Mouse (Mus musculus): ENCODE data around the gene Rgs6.

Gene Rgs6

DNA sequence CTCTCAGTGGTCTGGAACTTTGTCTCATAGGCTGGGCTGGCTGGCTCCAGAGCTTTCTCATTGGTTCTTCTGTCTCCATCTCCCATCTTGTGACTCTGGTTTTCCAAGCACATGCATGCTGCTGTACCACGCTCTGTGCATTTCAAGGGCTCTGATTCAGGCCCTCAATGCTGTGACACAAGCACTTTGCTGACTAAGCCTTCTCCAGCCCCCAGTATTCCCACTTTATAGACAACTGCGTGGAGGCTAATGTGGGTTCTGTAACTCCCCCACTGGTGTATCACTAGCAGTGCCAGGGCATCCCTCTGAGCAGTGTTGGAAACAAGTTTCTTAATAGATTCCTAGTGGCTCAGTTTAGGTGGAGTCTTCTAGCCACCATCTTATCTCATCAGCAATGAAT, 174.0 kb downstream of the Rgs6 start:
- no peak for DNase-seq

DNA sequence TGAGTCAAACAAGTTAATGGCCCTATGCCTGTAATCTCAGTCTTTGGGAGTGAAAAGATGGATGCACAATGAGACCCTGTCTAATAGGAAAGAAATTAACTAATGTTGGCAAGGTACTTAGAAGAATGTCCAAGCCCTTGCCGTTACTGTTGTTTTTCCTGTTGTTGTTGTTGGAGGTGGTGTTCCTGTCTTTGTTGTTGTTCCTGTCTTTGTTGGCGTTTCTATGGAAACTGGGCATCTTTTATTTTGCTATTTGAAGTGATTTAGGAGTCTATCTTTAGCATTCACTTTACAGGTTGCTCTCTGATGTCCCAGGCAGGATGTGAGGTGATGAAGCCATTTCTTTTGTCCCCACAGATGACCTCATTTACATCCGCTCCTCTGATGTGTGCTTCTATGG, 180.6 kb downstream of the Rgs6 start:
- DNase-seq: no peak

DNA sequence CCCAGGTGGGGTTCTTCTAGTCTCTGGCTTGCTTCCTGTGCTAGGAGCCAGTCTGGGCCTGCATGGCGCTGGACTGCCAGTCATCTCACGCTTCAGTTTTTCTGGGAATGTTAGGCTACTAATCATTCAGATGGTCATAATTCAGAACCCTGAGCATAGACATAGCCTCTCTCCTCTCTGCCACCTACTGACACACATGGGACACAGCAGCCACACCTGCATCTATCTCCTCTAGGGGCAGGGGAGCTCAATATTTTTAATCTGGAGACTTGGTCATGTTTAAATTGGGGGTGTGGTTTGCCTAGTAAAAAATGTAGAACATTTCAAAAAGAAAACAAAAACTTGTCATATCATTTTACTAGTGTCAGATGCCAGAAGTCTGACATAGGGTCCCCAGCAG, 184.1 kb downstream of the Rgs6 start:
- no peak for DNase-seq

DNA sequence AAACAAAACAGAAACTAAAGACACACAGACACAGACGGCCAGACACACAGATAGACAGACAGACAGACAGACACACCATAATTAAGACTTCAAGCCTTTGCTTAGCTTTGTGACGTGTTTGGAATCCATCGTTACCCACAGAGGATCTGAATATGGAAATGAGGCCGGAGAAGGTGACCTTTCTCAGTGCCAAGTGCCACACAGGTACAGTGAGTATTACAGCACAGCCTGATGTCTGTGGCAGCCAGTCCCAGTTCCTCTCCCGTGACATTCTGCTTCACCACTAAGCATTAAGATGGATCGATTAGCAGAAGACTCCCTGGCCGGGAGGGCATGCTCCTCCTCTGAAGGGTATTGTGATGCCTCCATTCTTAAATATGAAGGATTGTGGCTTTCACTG, 186.5 kb downstream of the Rgs6 start:
- DNase-seq: no peak

GRCm38 (mm10) chr12:82776686-82777085, 188.6 kb downstream of the Rgs6 start:
- no peak for DNase-seq

DNA sequence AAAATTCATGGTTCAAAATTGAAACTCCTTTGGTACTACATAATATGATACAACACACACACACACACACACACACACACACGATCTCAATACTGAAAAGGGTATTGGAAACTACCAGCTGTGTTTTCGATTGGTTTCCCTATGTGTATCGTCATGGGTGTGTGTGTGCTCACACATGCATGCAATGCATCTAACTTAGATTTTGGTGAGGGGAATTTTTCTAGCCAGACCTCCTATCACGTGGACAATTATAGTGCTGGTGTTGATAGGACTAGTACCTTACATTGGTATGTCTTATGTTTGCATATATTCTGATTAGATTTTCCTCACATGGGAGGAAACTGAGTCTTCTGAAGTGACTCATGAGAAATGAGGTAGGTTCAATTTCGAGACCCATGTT, 192.8 kb downstream of the Rgs6 start:
- DNase-seq: no peak

DNA sequence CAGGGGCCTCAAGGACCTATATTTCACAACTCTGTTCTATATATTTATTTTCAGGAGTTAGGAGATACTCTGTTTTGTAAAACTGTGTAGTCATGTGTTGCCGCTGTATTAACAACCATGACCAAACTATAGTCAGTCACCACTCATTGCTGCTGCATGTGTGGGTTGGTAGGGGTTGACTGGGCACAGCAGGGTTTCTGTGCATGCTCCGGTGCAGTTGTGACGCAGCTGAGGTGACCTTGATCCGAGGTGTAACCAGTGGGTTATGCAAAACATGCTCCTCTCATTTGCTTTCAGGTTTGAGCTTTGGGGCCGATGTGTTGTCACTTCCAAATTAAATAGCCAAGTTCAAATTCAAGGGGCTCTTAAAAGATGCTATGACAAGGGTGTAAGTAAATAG, 193.3 kb downstream of the Rgs6 start:
- DNase-seq: no peak

DNA sequence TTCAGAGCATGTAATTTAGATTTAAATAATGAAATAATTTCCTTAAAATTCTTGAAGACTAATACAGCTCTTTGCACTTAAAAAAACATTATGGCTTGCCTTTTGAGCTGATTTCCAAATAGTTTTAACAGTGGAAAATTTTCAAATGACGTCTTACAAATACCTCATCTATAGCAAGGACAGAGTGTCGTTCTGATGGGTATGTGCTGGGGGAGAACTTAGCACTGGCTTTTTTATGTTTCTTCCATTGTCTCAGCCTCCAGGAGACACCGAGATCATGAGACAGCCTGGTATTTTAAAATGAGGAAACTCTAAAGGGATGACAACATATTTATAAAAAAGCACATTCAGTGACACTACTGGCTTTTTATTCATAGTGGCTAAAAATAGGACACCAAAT, 204.0 kb downstream of the Rgs6 start:
- no peak for DNase-seq

DNA sequence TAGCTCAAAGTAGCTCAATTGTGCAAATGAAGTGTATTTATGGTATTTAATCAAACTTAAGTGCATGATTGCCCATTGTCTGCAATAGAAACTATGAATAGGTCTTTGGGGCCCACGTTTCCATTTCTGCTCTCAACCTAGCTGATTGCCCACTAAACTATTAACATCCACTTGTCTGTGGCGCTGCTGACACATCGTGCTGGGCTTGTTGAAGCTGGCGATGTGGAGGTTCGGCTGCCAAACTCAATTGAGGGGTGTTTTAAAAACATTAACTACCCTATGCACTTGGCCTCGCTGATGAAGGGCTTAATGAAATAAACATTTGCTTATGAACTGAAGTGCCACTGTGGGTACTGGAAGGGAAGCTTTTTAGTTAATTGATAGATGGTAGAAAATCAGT, 211.8 kb downstream of the Rgs6 start:
- no peak for DNase-seq

DNA sequence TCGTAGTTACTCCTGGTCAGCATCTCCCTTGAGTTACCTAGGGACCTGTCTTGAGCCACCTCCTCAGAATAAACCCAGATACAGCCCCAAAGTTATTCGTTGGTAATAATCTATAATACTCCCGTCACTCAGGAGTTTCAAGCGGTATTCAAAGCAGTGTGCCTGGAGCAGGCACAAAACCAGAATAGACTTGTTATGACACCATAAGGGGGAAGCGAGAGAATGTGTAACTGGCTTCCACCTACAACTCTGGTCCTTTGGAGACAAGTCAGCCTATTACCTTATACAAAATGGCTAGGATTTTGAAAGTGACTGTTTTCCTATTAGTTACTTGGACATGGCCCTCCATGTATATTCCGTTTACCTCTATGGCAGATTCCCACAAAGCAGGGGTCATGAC, 213.6 kb downstream of the Rgs6 start:
- DNase-seq: no peak

DNA sequence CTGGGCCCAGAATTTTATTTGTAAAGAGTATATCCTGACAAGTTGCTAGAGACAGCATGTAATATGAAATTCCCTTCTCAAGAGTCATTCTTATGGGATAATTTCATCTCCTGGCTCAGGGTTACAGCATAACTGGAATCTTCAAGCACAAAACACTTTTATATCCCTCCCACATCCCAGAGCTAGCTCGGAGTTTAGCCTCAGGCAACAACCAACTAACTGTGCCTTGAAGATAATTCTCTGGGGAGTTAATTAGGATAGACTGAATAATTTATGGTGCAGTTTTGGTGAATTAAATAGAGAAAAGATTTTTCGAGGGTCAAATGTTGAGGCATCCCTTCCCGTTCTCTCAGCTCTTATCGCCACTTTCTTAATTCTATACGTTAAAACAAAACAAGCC, 214.6 kb downstream of the Rgs6 start:
- no peak for DNase-seq

DNA sequence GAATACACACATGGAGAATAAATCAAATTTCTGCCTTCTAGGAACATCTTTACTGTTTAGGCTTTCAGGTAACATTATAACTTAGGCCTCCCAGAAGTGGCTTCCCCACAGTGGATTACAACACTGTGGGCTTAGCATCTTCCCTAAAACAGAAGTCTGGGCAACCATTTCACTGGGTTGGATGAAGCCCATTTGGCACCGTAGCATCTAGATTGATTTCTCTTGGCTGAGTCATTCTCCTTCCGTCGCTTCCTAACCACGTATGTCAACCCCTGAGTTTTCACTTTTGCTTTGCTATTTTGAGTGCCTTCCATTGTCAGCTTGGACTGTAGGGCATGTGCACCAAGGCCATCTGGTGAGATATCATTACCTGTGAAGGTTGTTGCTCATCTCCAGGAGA, 217.1 kb downstream of the Rgs6 start:
- no peak for DNase-seq

DNA sequence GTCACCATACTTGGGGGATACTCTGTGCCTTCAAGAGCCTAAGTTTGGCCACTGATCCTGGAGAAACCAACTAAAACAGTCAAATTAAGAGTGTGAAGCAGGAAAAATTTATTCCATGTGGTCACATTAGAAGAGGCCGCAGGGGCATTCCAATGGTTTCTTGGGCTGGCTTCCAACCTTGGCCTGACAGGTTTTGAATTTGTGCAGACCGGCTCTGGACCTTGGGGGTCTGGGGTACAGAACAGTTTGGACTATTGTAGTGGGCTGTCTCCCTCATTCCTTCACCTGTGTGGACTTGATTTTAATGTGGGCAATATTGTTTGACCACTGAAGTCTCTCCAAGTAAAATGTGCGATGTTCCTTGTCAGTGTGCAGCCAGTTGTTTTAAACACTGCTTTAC, 222.5 kb downstream of the Rgs6 start:
- no peak for DNase-seq

DNA sequence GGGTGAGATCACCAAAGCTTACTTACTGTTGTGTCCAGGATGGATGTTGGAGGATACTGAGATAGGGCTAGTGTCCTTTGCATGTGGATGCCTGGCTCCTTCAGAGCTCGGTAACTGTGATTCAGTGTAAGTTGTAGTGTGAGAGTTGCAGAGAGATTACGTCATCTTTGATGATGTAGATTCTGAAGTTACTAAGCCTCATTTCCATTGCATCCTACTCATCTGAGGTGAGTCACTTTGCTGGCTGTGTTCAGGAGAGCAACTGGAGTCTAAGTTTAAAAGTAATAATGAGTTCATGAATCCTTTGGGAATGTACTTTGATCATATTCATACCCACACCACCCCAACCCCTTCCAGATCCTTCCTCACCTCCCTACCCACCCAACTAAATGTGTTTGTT, 227.9 kb downstream of the Rgs6 start:
- DNase-seq: no peak

DNA sequence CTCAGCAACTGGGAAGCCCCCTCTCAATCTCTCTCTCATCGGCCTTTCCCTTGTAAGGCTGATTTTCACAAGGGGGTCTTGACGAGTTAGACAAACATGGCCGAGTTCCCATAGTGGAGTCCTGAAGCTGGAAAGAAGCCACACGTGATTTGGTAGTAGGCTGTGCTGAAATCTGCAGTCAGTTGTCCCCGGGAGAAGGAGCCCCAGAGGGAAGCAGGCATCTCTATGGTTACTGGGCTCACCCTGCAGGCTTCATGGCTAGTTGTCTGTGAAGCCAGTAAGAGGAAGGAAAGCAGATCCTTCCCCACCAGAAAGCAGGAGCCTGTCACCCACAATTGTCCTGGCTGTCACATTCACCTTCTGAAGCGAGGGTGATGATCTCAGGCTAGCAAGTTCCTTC, 231.2 kb downstream of the Rgs6 start:
- DNase-seq: no peak

- DNase-seq: no peak
Observed at GRCm38 (mm10) chr12:82819991-82820390, 231.9 kb downstream of the Rgs6 start.

- DNase-seq: no peak
Observed at GRCm38 (mm10) chr12:82822821-82823620, 234.9 kb downstream of the Rgs6 start.

GRCm38 (mm10) chr12:82830333-82830732, 242.2 kb downstream of the Rgs6 start:
- no peak for DNase-seq

GRCm38 (mm10) chr12:82838544-82838943, 250.5 kb downstream of the Rgs6 start:
- no peak for DNase-seq

GRCm38 (mm10) chr12:82841566-82841965, 253.5 kb downstream of the Rgs6 start:
- no peak for DNase-seq

GRCm38 (mm10) chr12:82848304-82848872, 260.3 kb downstream of the Rgs6 start:
- DNase-seq: no peak

GRCm38 (mm10) chr12:82854902-82855301, 266.8 kb downstream of the Rgs6 start:
- no peak for DNase-seq

- DNase-seq: no peak
Observed at GRCm38 (mm10) chr12:82855333-82856107, 267.4 kb downstream of the Rgs6 start.

DNA sequence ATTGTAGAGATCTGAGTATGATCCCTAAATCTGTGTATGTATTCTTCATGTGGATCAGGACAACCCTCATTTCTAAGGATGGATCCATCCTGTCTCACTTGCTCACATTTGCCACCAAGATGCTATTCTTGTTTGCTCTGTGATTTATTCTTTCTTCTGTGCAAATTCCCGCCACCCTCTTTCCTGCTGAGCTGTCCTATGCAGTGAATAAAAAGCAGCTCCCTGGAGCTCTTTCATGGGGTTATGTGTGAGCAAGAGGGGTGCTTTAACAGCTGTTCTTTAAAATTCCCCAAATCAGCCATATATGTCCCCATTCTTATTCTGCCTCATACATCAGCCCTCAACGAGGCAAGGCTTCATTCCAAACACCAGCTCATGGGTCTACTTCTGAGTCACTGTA, 277.6 kb downstream of the Rgs6 start:
- DNase-seq: no peak
